Mouse (Mus musculus) adrenal gland, adult 2 months (tissue): ENCODE results near the gene Smg6. TPM values are rescaled to one million over a fixed set of nuclear protein-coding genes. Genes with fewer than 3 reads are reported as not detected.
A peak's percentile ranks its signal among the peaks of the same experiment; 100 is the strongest.

ENCODE experiments used
- DNase-seq: peaks from one replicate; pipeline ENCODE4 v3.0.0; 2021
- polyA plus RNA-seq: library from polyadenylated mRNA; depleted of rRNA; stranded (reverse); fragments of >200 nt; gene quantifications from 2 replicates; pipeline ENCODE4 v1.2.3, GENCODE M21; 2012
- total RNA-seq, 2 experiments: library from RNA; stranded (reverse); gene quantifications; 2 replicates each; pipeline ENCODE4 v1.2.3; 2021

The Smg6 gene
- total and polyA plus RNA-seq, 3 experiments = 19.7 to 32.6 (median 20.9) TPM

GRCm38 (mm10) chr11:74927236-74927725 lies 1.7 kb downstream of the Smg6 start:
- no peak for DNase-seq

DNA sequence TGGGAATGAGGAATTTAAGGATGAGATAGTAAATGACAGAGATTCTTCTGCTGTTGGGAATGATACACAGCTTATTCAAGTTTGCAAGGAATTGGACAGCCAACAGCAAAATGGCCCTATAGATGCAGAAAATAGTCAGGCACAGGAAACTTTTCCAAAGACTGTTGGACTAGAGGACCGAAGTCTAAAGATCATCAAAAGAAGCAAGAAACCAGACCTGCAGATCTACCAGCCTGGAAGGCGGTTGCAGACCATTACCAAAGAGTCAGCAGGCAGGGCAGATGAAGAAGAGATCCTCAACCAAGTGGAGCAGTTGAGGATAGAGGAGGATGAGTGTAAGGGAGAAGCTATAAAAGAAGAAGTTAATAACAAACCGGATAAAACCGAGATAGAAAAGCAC lies 3.5 kb downstream of the Smg6 start:
- no peak for DNase-seq

GRCm38 (mm10) chr11:74930391-74930790 lies 4.8 kb downstream of the Smg6 start:
- DNase-seq = no peak

DNA sequence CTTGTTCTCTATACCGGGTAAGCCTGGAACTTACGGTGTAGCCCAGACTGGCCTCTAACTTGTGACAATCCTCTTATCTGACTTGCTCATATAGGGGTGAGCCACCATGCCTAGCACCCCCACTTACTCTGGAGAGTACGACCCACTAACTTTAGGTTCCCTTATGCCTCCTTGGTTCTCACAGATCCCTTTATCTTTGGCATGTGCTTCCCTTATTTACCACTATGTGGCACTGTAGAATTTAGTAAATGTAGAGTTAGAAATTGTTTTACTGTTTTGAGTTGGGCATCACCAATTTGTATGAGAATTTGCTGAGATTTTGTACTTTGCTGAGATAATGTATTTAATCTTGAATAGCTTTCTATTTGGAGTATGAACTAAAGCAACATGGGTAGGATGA lies 20.7 kb downstream of the Smg6 start:
- no peak for DNase-seq

- no peak for DNase-seq
Measured at GRCm38 (mm10) chr11:74954901-74955300, 29.3 kb downstream of the Smg6 start.

DNA sequence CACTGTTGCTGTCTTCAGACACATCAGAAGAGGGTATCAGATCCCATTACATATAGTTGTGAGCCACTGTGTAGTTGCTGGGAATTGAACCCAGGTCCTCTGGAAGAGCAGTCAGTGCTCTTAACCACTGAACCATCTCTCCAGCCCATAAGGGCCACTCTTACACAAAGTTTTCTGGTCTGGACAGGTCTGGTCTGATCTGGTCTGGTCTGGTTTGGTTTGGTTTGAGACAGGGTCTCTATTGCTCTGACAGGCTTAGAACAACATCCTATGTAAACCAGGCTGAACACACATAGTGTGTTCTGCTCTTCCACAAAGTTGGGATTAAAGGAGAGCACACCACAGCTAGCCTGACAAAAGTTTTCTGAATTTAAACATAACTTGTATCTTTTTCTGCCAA lies 30.4 kb downstream of the Smg6 start:
- DNase-seq = no peak

- DNase-seq = no peak
Measured at GRCm38 (mm10) chr11:74957600-74957999, 32.0 kb downstream of the Smg6 start.

DNA sequence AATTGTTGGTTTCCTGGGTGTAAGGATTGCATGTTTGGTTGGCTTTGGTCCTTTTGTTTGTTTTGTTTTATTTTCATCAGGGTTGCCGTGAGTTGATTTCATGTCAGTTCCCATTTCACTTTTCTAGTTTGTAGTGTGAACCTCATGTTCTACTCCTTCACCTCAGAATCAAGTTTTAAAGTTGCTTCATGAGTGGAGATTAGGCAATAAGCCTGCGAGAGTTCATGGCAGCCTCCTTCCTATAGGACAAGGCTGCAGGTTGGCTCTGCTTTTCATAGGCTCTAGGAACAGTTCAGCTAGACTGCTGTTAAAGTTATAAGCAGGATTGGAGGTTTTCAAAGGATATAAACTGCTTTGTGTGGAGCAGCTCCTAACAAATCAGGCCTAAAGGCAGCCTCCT lies 33.9 kb downstream of the Smg6 start:
- no peak for DNase-seq

GRCm38 (mm10) chr11:74960031-74960551 lies 34.5 kb downstream of the Smg6 start:
- DNase-seq = no peak

DNA sequence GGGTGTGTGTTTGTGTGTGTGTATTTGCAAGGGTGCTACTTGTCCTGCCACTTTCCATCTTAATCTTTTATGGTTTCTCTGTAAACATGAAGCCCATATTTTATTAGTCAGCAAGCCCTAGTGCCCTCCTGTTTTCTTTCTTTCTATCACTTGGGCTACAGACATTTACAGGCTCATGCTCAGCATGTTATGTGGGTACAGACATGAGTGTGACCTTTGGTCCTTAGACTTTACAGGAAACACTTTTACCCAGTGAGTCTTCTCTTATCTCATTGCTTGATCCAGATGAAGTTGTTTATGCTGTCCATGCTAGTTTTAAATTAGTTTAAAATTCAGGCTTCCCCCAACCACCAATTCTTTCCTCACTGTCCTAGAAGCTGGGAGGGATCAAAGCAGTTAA lies 36.3 kb downstream of the Smg6 start:
- DNase-seq = no peak

GRCm38 (mm10) chr11:74962846-74963407 lies 37.3 kb downstream of the Smg6 start:
- DNase-seq = peak; percentile 18

- DNase-seq = no peak
Measured at GRCm38 (mm10) chr11:74965516-74965915, 39.9 kb downstream of the Smg6 start.

- DNase-seq = no peak
Measured at GRCm38 (mm10) chr11:74973290-74974157, 47.9 kb downstream of the Smg6 start.

GRCm38 (mm10) chr11:74974615-74975014 lies 49.0 kb downstream of the Smg6 start:
- no peak for DNase-seq

GRCm38 (mm10) chr11:74976835-74977687 lies 51.4 kb downstream of the Smg6 start:
- no peak for DNase-seq

DNA sequence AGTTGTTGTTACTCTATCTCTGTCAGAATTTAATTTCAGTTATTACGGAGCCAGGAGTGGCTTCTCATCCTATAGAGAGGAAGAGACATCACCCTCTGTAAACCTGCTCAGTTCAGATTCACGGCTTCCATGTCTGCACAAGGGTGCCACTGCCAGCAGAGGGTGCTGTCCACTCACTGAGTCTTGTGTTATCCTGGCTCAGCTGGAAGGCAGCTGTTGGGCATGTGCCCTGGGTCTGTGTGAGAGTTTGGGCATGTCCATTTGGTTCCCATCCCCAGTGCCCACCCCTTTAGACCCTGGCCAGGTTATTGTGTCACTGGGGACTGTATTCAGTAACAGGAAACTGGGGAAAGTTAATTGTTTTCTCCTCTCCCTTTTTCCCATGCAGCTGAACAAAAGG lies 55.8 kb downstream of the Smg6 start:
- DNase-seq = peak; percentile 79

DNA sequence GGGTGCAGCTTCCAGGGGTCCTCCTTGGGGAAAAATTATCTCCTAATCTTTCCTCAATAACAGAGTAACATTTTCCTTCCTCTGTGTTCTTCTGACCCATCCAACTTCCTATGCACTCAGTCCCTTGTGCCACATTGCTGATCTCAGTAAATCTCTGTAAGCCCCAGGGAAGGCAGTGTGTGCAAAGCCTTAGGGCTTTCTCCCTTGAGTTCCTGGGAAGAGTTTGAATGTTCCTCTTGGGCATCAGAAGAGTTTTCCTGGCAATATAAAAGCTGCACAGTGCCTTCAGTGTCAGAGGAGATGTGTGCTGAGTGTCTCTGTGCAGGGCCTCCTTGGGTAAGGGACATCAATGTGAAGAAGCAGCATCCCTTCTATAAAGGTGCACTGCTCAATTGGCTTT lies 56.6 kb downstream of the Smg6 start:
- no peak for DNase-seq

DNA sequence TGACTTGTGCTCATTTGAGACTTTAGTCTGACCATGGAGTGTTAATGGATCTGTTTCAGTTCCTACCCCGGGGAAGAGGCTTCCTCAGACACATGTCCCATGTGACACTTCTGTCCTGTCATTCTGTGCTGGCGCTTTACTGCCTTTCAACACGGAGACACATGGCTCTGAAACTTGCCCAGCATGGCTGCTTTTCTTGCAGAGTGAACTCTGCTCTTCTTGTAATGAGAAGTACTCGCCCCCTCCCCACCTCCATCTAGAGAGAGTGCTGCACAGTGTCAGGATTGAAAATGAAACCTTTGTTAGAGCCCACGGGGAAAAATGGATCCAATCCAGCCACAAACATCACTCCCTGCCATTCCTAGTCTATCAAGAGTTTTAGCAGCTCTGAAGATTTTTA lies 62.5 kb downstream of the Smg6 start:
- DNase-seq = no peak

- peak; percentile 29 for DNase-seq
Measured at GRCm38 (mm10) chr11:74989047-74989446, 63.4 kb downstream of the Smg6 start.

DNA sequence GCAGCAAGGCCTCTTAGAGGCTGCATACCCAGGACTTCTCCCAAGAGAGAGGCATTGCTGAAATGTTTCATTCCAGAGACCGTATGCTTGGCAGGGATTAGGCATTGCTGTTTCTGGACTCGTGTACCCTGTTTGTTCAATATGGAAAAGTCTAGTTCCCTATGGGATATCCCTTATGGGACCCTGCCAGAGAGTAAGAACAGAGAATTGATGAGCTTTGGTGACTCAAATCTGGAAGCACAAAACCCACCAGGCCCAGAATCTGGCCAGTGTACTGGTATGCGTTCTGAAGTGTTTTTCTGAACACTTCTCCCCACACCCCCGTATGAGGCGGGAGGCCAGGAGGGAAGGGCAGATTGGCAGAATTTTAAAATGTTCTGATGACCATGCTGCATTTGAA lies 64.9 kb downstream of the Smg6 start:
- DNase-seq = no peak

DNA sequence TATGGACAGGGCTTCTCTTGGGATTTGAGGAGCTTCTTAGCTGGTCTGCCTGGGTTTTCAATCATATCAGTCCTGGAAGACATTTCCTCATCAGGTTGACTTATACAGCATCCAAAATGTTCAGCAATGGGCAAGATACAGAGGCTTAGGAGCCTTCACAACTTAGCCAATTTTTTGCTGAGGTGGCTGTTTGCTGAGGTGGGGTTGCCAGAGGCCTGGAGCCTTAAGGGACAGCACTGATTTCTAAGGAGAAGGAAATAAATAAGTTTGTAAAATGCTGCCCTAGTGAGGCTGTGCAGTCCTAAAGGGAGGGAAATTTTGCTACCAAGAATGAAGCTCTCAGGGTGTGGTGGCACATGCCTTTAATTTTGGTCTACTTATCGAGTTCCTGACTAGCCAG lies 65.7 kb downstream of the Smg6 start:
- no peak for DNase-seq

DNA sequence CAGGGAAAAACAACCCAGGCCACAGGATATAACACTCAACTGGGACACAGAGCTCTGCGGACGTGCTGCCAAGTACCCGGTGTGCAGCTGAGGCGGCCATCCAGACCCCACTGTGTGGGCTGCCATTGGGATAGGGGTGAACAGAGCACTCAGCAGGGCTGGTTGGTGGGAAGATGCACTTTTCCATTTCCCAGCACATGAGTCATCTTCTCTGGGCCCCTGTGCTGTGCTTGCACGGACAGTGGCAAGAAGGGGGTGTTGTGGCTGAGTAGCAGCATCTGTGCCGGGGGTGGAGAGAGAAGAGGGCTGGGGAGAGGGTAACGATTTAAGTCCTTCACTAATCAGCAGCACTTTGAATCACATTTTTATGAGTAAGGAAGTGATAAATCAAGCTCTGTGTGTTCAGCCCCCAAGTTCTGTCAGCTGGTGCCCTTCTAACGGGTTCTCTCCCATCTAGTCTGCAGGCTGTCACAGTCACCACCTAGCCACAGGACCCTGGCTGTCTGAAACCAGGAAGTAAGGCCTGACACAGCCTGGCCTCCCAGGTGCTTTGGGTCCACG lies 66.9 kb downstream of the Smg6 start:
- no peak for DNase-seq
